Mouse (Mus musculus) liver, embryonic 16.5 days (tissue): Measurements from ENCODE around the gene Slc17a3. TPM values are rescaled to one million over a fixed set of nuclear protein-coding genes. Genes with fewer than 3 reads are reported as not detected.

ENCODE experiments used
- ATAC-seq: fragments of 200-750 bp; cut with Nextera tagmentation; 2 replicates; pipeline ENCODE4 v1.8.0; 2017; ENCODE audit warnings: low read depth, mild to moderate bottlenecking, moderate number of reproducible peaks, moderate library complexity
- H3K27ac ChIP-seq: fragments of 300-500 bp; sonication (generic); 2 replicates; pipeline ENCODE4 v1.5.1; 2014; ENCODE audit warnings: mild to moderate bottlenecking, low read length
- H3K27me3 ChIP-seq: fragments of 300-500 bp; sonication (generic); 2 replicates; pipeline ENCODE4 v1.6.1; 2014; ENCODE audit warnings: low read depth, low read length, mixed read lengths; ENCODE audit not compliant: control insufficient read depth, insufficient read depth
- H3K36me3 ChIP-seq: fragments of 300-500 bp; sonication (generic); 2 replicates; pipeline ENCODE4 v1.6.1; 2014; ENCODE audit warnings: mild to moderate bottlenecking; ENCODE audit not compliant: control insufficient read depth, insufficient read depth
- H3K4me1 ChIP-seq: fragments of 300-500 bp; sonication (generic); 2 replicates; pipeline ENCODE4 v1.6.1; 2014; ENCODE audit warnings: low read depth, low read length, mixed read lengths; ENCODE audit not compliant: control insufficient read depth
- H3K4me2 ChIP-seq: fragments of 300-500 bp; sonication (generic); 2 replicates; pipeline ENCODE4 v1.6.1; 2014; ENCODE audit warnings: low read depth, low read length, mixed read lengths
- H3K4me3 ChIP-seq: fragments of 300-500 bp; sonication (generic); 2 replicates; pipeline ENCODE4 v1.5.1; 2014; ENCODE audit warnings: low read depth, mild to moderate bottlenecking, low read length
- H3K9ac ChIP-seq: fragments of 300-500 bp; sonication (generic); 2 replicates; pipeline ENCODE4 v1.6.1; 2014; ENCODE audit warnings: low read depth, low read length
- H3K9me3 ChIP-seq: fragments of 300-500 bp; sonication (generic); replicated peaks from 2 replicates; pipeline ENCODE4 v1.6.1; 2016; ENCODE audit warnings: low read length; ENCODE audit not compliant: control insufficient read depth
- WGBS: fragments of 180-500 bp; shearing (Covaris S2); extraction: QIAGEN DNeasy Blood & Tissue Kit; methylation state at CpG from one replicate; pipeline ENCODE4 v1.1.7; 2014; ENCODE audit not compliant: insufficient replicate concordance; 5-methylcytosine and 5-hydroxymethylcytosine counted together
- polyA plus RNA-seq: library from polyadenylated mRNA; unstranded; fragments of >200 nt; fragmentation: Nextera tagmentation; extraction: Ambion mirVana; gene quantifications from 2 replicates; pipeline ENCODE4 v1.2.1, GENCODE M21; 2015

The Slc17a3 gene
- polyA plus RNA-seq, 1 experiment from 2014 or later = 9.2 TPM

GRCm38 (mm10) chr13:23889011-23889605 lies 49.9 kb downstream of the Slc17a3 start:
- 54% methylated on average over 6 of the region's 6 CpGs for WGBS
- no peak for ATAC-seq
- no peak overlapping the region for H3K4me2 ChIP-seq

GRCm38 (mm10) chr13:23892592-23893268 lies 53.5 kb downstream of the Slc17a3 start:
- Histone ChIP-seq H3K27ac (no peak overlapping the region), H3K4me2 (no peak overlapping the region), H3K4me3 (no peak overlapping the region), H3K36me3 (no peaks in the 10 kb centered on the region), H3K4me1 (no peaks in the 10 kb centered on the region), H3K27me3 (no peaks in the 10 kb centered on the region), H3K9ac (no peak overlapping the region), H3K9me3 (no peaks in the 10 kb centered on the region)
- no peak for ATAC-seq
- WGBS = 42% methylated on average over 9 of the region's 9 CpGs

More at GRCm38 (mm10) chr13:23889011-23889605, 49.9 kb downstream of the Slc17a3 start:
- H3K9ac ChIP-seq = no peak overlapping the region
- H3K4me3 ChIP-seq = no peak overlapping the region
- no peaks in the 10 kb centered on the region for H3K9me3 ChIP-seq
- no peak overlapping the region for H3K27ac ChIP-seq
- H3K36me3 ChIP-seq = no peaks in the 10 kb centered on the region
- no peaks in the 10 kb centered on the region for H3K27me3 ChIP-seq
- H3K4me1 ChIP-seq = no peaks in the 10 kb centered on the region

GRCm38 (mm10) chr13:23893269-23893593 lies 54.0 kb downstream of the Slc17a3 start:
- ATAC-seq = no peak
- no peak overlapping the region for H3K4me2 ChIP-seq
- H3K4me1 ChIP-seq = no peaks in the 10 kb centered on the region
- H3K4me3 ChIP-seq = no peak overlapping the region
- 23% methylated on average over 4 of the region's 4 CpGs for WGBS
- no peak overlapping the region for H3K9ac ChIP-seq
- H3K9me3 ChIP-seq = no peaks in the 10 kb centered on the region
- no peaks in the 10 kb centered on the region for H3K36me3 ChIP-seq
- no peak overlapping the region for H3K27ac ChIP-seq
- no peaks in the 10 kb centered on the region for H3K27me3 ChIP-seq

GRCm38 (mm10) chr13:23898242-23898641 lies 59.0 kb downstream of the Slc17a3 start:
- Histone ChIP-seq H3K27ac (no peak overlapping the region), H3K4me1 (no peaks in the 10 kb centered on the region), H3K4me3 (no peak overlapping the region), H3K4me2 (no peak overlapping the region), H3K36me3 (no peaks in the 10 kb centered on the region), H3K27me3 (no peaks in the 10 kb centered on the region), H3K9me3 (no peaks in the 10 kb centered on the region), H3K9ac (no peak overlapping the region)
- no peak for ATAC-seq
- 11% methylated on average over 6 of the region's 6 CpGs for WGBS

GRCm38 (mm10) chr13:23906906-23907305 lies 67.7 kb downstream of the Slc17a3 start:
- no peak overlapping the region for H3K9ac ChIP-seq
- no peaks in the 10 kb centered on the region for H3K27me3 ChIP-seq
- H3K4me2 ChIP-seq = no peak overlapping the region
- H3K36me3 ChIP-seq = no peaks in the 10 kb centered on the region
- no peaks in the 10 kb centered on the region for H3K9me3 ChIP-seq
- 83% methylated on average over 5 of the region's 5 CpGs for WGBS
- no peaks in the 10 kb centered on the region for H3K4me1 ChIP-seq
- no peak for ATAC-seq
- H3K27ac ChIP-seq = no peak overlapping the region
- no peak overlapping the region for H3K4me3 ChIP-seq

GRCm38 (mm10) chr13:23910121-23910520 lies 70.9 kb downstream of the Slc17a3 start:
- H3K27me3 ChIP-seq = no peaks in the 10 kb centered on the region
- peaks cover 18% of the 10 kb centered on the region for H3K4me1 ChIP-seq
- H3K9ac ChIP-seq = no peak overlapping the region
- H3K36me3 ChIP-seq = no peaks in the 10 kb centered on the region
- H3K9me3 ChIP-seq = no peaks in the 10 kb centered on the region
- no peak overlapping the region for H3K4me3 ChIP-seq
- WGBS = 29% methylated on average over 5 of the region's 5 CpGs
- no peak overlapping the region for H3K27ac ChIP-seq
- no peak for ATAC-seq
- H3K4me2 ChIP-seq = no peak overlapping the region

Other genes starting within 250 kb of the Slc17a3 start
- 1.9 and 2.0 TPM in 2 replicates for gene Hist1h2be, start 218.3 kb upstream of the Slc17a3 start, polyA plus RNA-seq
- gene Hist1h1e, start 216.9 kb upstream of the Slc17a3 start, polyA plus RNA-seq = 23.6 and 27.8 TPM in 2 replicates
- 1.2 and 1.5 TPM in 2 replicates for gene Hist1h2ac, start 155.5 kb upstream of the Slc17a3 start, polyA plus RNA-seq
- 202 and 220 TPM in 2 replicates for gene Hist1h2bc, start 155.2 kb upstream of the Slc17a3 start, polyA plus RNA-seq
- 0.13 TPM in 1 of 2 replicates, not detected in the other for gene Hist1h1t, start 143.6 kb upstream of the Slc17a3 start, polyA plus RNA-seq
- gene Hist1h4c, start 141.0 kb upstream of the Slc17a3 start, polyA plus RNA-seq = 6.3 and 8.9 TPM in 2 replicates
- gene Hfe, start 128.6 kb upstream of the Slc17a3 start, polyA plus RNA-seq = 16.0 and 16.3 TPM in 2 replicates
- 99.6 and 112 TPM in 2 replicates for gene Hist1h1c, start 100.6 kb upstream of the Slc17a3 start, polyA plus RNA-seq
- gene Hist1h3c, start 93.8 kb upstream of the Slc17a3 start, polyA plus RNA-seq = 4.4 and 7.4 TPM in 2 replicates
- gene Hist1h2bb, start 92.7 kb upstream of the Slc17a3 start, polyA plus RNA-seq = 3.2 and 6.3 TPM in 2 replicates
- gene Hist1h2ab, start 88.3 kb upstream of the Slc17a3 start, polyA plus RNA-seq = 49.0 and 58.5 TPM in 2 replicates
- 14.4 TPM in 2 replicates for gene Hist1h3b, start 87.2 kb upstream of the Slc17a3 start, polyA plus RNA-seq
- 3.5 and 5.4 TPM in 2 replicates for gene Hist1h4b, start 82.4 kb upstream of the Slc17a3 start, polyA plus RNA-seq
- 0.48 TPM in 1 of 2 replicates, not detected in the other for gene Hist1h4a, start 78.2 kb upstream of the Slc17a3 start, polyA plus RNA-seq
- gene Hist1h3a, start 77.0 kb upstream of the Slc17a3 start, polyA plus RNA-seq = 4.6 and 6.8 TPM in 2 replicates
- gene Hist1h1a, start 75.8 kb upstream of the Slc17a3 start, polyA plus RNA-seq = 2.5 and 3.5 TPM in 2 replicates
- not detected in 2 replicates for gene Trim38, start 69.5 kb upstream of the Slc17a3 start, polyA plus RNA-seq
- gene Slc17a2, start 32.4 kb upstream of the Slc17a3 start, polyA plus RNA-seq = 1.5 and 1.8 TPM in 2 replicates
- gene Slc17a1, start 28.3 kb downstream of the Slc17a3 start, polyA plus RNA-seq = 0.17 and 0.39 TPM in 2 replicates
- 0.34 and 0.40 TPM in 2 replicates for gene Slc17a4, start 75.6 kb downstream of the Slc17a3 start, polyA plus RNA-seq
- gene Hist1h2ba, start 94.7 kb downstream of the Slc17a3 start, polyA plus RNA-seq = not detected in 2 replicates
- gene Hist1h2aa, start 95.0 kb downstream of the Slc17a3 start, polyA plus RNA-seq = not detected in 2 replicates
- gene Scgn, start 151.8 kb downstream of the Slc17a3 start, polyA plus RNA-seq = 0.19 TPM in 1 of 2 replicates, not detected in the other